Mouse (Mus musculus): ENCODE data around the gene Gria1. TPM values are rescaled to one million over a fixed set of nuclear protein-coding genes. Genes with fewer than 3 reads are reported as not detected.

The Gria1 gene
- polyA plus RNA-seq, 1 experiment, result 0.01 TPM

DNA sequence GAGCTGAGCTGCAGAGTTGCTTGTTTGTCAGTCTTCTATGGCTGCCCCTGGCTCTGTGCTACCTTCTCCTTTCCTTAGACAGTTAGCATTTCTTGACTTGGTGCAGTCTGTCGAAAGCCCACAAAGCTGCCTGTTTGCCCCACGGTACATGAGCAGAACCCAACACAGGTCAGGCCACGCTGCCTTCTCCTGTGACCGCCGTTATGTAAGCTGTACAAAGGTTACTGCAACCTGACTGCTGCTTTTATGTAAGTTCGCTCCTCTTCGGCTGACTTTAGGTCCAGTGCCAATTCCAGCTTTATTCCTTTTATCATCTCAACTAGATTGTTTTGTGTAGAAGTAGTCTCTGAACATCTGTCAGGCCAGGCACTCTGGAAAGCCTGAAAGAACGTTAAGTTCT, 115.9 kb downstream of the Gria1 start:
- Histone ChIP-seq H3K36me3 (ENCODE audit: control insufficient read depth, insufficient read depth, low read length) (no peaks in the 10 kb centered on the region), H3K27ac (ENCODE audit: insufficient read depth, low read length) (no peak overlapping the region), H3K4me1 (ENCODE audit: control insufficient read depth, insufficient read depth, insufficient read length) (no peaks in the 10 kb centered on the region), H3K27me3 (ENCODE audit: control insufficient read depth, insufficient read depth, low read length) (no peaks in the 10 kb centered on the region), H3K4me3 (ENCODE audit: extremely low read depth, insufficient read depth, insufficient read length) (no peak overlapping the region)
- WGBS, result 88% methylated on average over 8 of the region's 8 CpGs
- no peak for TF ChIP-seq POLR2A (IDR thresholded peaks at IDR 0.05; ENCODE audit: low read depth, low read length)
- TF ChIP-seq CTCF (IDR thresholded peaks at IDR 0.05; ENCODE audit: extremely low read depth, insufficient read depth, insufficient read length, insufficient replicate concordance), result no peak
- no peak for DNase-seq (ENCODE audit: low read depth in 1 of 2, low spot score in 2 of 2)

DNA sequence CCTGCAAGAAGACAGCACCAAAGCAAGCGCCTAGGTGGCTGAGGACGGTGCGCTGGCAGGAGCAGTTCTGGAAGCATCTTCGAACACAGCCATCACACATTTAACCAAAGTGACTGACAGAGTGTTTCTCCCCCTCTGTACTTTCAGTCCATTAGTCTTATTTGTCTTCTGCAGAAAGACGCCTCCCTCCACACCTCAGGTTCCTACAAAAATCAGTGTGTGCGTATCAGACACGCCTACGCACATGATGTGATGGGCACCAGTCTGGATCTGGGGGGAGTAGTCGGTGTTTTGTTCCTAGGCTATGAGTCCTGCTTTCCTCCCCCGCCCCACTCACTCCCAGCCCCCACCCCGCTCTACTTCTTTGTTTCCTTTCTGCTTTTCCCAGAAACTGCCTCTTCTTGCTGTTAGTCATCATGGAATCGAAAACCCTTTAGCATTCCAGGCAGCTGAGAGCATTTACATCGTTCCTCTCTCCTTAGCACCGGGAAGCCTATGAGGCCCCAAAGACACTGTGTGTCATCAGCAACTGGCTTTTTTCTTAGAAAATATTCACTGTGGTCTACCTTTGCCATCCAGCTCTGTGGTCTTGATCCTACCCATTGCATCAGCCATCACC, 129.1 kb downstream of the Gria1 start:
- 83% methylated on average over 14 of the region's 14 CpGs for WGBS
- Histone ChIP-seq H3K4me3 (ENCODE audit: extremely low read depth, insufficient read depth, insufficient read length) (no peak overlapping the region), H3K4me1 (ENCODE audit: control insufficient read depth, insufficient read depth, insufficient read length) (no peaks in the 10 kb centered on the region), H3K36me3 (ENCODE audit: control insufficient read depth, insufficient read depth, low read length) (no peaks in the 10 kb centered on the region), H3K27me3 (ENCODE audit: control insufficient read depth, insufficient read depth, low read length) (no peaks in the 10 kb centered on the region), H3K27ac (ENCODE audit: insufficient read depth, low read length) (no peak overlapping the region)
- TF ChIP-seq CTCF (IDR thresholded peaks at IDR 0.05; ENCODE audit: extremely low read depth, insufficient read depth, insufficient read length, insufficient replicate concordance), result no peak
- TF ChIP-seq POLR2A (IDR thresholded peaks at IDR 0.05; ENCODE audit: low read depth, low read length), result no peak
- no peak for DNase-seq (ENCODE audit: low read depth in 1 of 2, low spot score in 2 of 2)

DNA sequence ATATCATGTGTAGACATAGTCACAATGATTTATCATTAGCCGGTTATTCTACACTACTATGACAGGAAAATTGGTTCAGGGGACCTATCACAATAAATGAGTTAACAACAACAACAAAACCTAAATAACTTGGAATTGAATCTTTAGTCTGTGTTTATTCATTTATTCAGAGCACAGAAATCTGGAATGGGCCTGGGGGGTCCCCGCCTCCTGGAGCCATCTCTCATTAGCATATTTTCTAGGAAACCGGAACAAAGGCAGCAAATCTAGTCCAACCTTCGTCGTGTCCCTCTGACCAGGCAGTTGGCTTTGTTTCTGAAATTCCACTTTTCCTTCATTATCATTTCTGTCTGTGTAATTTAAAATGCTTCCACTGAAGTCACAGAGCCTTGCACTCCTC, 132.5 kb downstream of the Gria1 start:
- no peaks in the 10 kb centered on the region for H3K27me3 ChIP-seq (ENCODE audit: control insufficient read depth, insufficient read depth, low read length)
- H3K36me3 ChIP-seq (ENCODE audit: control insufficient read depth, insufficient read depth, low read length), result no peaks in the 10 kb centered on the region
- TF ChIP-seq CTCF (IDR thresholded peaks at IDR 0.05; ENCODE audit: extremely low read depth, insufficient read depth, insufficient read length, insufficient replicate concordance) (no peak), POLR2A (IDR thresholded peaks at IDR 0.05; ENCODE audit: low read depth, low read length) (no peak)
- no peak overlapping the region for H3K4me3 ChIP-seq (ENCODE audit: extremely low read depth, insufficient read depth, insufficient read length)
- H3K27ac ChIP-seq (ENCODE audit: insufficient read depth, low read length), result no peak overlapping the region
- WGBS, result 87% methylated on average over 5 of the region's 5 CpGs
- DNase-seq (ENCODE audit: low read depth in 1 of 2, low spot score in 2 of 2), result no peak
- no peaks in the 10 kb centered on the region for H3K4me1 ChIP-seq (ENCODE audit: control insufficient read depth, insufficient read depth, insufficient read length)

DNA sequence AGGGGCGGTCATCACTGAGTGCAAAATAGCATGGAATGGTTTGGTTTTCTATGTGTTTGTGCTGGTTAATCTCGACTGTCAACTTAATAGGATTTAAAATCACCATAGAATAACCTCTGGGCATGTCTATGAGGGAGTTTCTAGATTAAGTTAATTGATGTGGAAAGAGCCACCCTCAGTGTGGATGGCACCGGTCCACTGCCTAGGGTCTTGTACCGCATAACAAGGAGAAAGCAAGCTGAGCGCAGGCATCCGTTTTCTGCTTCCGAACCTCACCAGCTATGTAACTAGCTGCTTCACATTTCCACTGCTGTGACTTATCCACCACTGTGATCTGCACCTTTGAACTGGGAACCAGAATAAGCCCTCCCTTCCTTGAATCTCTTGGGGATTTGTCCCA, 134.0 kb downstream of the Gria1 start:
- no peak overlapping the region for H3K27ac ChIP-seq (ENCODE audit: insufficient read depth, low read length)
- no peak for DNase-seq (ENCODE audit: low read depth in 1 of 2, low spot score in 2 of 2)
- 86% methylated on average over 7 of the region's 7 CpGs for WGBS
- TF ChIP-seq CTCF (IDR thresholded peaks at IDR 0.05; ENCODE audit: extremely low read depth, insufficient read depth, insufficient read length, insufficient replicate concordance), result no peak
- no peak for TF ChIP-seq POLR2A (IDR thresholded peaks at IDR 0.05; ENCODE audit: low read depth, low read length)
- H3K4me1 ChIP-seq (ENCODE audit: control insufficient read depth, insufficient read depth, insufficient read length), result no peaks in the 10 kb centered on the region
- no peak overlapping the region for H3K4me3 ChIP-seq (ENCODE audit: extremely low read depth, insufficient read depth, insufficient read length)
- H3K36me3 ChIP-seq (ENCODE audit: control insufficient read depth, insufficient read depth, low read length), result no peaks in the 10 kb centered on the region
- no peaks in the 10 kb centered on the region for H3K27me3 ChIP-seq (ENCODE audit: control insufficient read depth, insufficient read depth, low read length)

DNA sequence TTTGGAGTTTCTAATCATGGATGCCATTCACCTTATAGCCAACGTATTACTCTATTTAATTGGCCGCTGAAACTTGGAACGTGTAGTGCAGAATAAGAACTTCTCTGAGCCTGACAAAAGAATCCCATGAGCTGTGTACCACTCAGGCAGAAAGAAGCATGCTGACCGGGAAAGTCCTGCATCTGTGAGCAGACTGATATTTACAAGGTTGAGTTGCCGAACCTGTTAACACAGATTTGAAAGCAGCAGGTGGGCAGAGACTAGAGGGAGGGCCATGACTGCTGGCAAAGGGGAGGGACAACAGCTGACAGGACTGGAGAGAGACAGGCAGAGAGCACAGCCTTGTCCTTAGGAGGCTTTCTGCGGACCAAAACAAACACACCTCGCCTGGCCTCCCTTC, 134.5 kb downstream of the Gria1 start:
- Histone ChIP-seq H3K4me3 (ENCODE audit: extremely low read depth, insufficient read depth, insufficient read length) (no peak overlapping the region), H3K27me3 (ENCODE audit: control insufficient read depth, insufficient read depth, low read length) (no peaks in the 10 kb centered on the region), H3K36me3 (ENCODE audit: control insufficient read depth, insufficient read depth, low read length) (no peaks in the 10 kb centered on the region), H3K27ac (ENCODE audit: insufficient read depth, low read length) (no peak overlapping the region), H3K4me1 (ENCODE audit: control insufficient read depth, insufficient read depth, insufficient read length) (no peaks in the 10 kb centered on the region)
- TF ChIP-seq CTCF (IDR thresholded peaks at IDR 0.05; ENCODE audit: extremely low read depth, insufficient read depth, insufficient read length, insufficient replicate concordance) (no peak), POLR2A (IDR thresholded peaks at IDR 0.05; ENCODE audit: low read depth, low read length) (no peak)
- no peak for DNase-seq (ENCODE audit: low read depth in 1 of 2, low spot score in 2 of 2)
- WGBS, result 75% methylated on average over 7 of the region's 7 CpGs

DNA sequence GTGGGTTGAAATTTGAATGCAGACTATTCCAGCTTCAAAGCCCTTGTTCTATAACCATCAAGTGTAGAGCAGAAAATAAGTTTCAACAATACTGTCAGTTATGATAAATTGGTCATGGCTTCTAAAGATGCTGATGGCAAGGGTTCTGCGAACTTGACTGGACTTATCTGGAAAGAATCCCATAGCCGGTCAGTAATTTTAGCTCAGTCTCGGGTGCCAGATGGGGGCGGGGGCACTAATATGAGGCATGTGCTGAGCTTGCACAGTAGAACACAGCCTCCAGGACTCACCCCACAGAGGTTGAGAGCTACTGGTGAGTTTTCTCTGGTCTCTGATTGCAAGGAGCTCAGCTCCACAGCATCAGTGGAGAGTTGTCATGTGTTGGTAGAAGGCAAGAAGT, 140.5 kb downstream of the Gria1 start:
- 93% methylated on average over 4 of the region's 4 CpGs for WGBS
- Histone ChIP-seq H3K4me3 (ENCODE audit: extremely low read depth, insufficient read depth, insufficient read length) (no peak overlapping the region), H3K4me1 (ENCODE audit: control insufficient read depth, insufficient read depth, insufficient read length) (no peaks in the 10 kb centered on the region), H3K27me3 (ENCODE audit: control insufficient read depth, insufficient read depth, low read length) (no peaks in the 10 kb centered on the region), H3K36me3 (ENCODE audit: control insufficient read depth, insufficient read depth, low read length) (no peaks in the 10 kb centered on the region), H3K27ac (ENCODE audit: insufficient read depth, low read length) (no peak overlapping the region)
- no peak for DNase-seq (ENCODE audit: low read depth in 1 of 2, low spot score in 2 of 2)
- TF ChIP-seq POLR2A (IDR thresholded peaks at IDR 0.05; ENCODE audit: low read depth, low read length) (no peak), CTCF (IDR thresholded peaks at IDR 0.05; ENCODE audit: extremely low read depth, insufficient read depth, insufficient read length, insufficient replicate concordance) (no peak)

DNA sequence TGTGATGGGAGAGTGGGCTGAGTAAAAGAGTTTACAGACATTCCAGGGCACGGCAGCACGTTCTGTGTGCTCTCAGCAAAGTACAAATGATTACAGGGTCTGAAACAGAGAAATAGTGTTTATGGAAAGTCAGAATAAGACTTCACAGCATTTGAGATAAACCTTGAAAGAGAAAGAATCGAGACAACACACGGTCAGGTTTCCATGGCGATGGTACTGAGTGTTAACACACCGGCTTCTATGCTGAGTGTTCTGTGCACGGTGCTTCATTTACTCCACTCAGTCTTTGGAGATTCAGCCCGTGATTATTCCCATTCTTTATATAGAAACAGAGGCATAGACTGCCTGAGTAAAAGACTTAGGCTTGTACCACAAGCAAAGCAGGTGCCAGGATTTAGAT, 143.8 kb downstream of the Gria1 start:
- TF ChIP-seq CTCF (IDR thresholded peaks at IDR 0.05; ENCODE audit: extremely low read depth, insufficient read depth, insufficient read length, insufficient replicate concordance) (no peak), POLR2A (IDR thresholded peaks at IDR 0.05; ENCODE audit: low read depth, low read length) (no peak)
- DNase-seq (ENCODE audit: low read depth in 1 of 2, low spot score in 2 of 2), result no peak
- H3K27me3 ChIP-seq (ENCODE audit: control insufficient read depth, insufficient read depth, low read length), result no peaks in the 10 kb centered on the region
- H3K36me3 ChIP-seq (ENCODE audit: control insufficient read depth, insufficient read depth, low read length), result no peaks in the 10 kb centered on the region
- WGBS, result 83% methylated on average over 8 of the region's 8 CpGs
- H3K4me1 ChIP-seq (ENCODE audit: control insufficient read depth, insufficient read depth, insufficient read length), result no peaks in the 10 kb centered on the region
- H3K27ac ChIP-seq (ENCODE audit: insufficient read depth, low read length), result no peak overlapping the region
- no peak overlapping the region for H3K4me3 ChIP-seq (ENCODE audit: extremely low read depth, insufficient read depth, insufficient read length)
